Mouse (Mus musculus) ES-E14 (cell line): ENCODE results near the gene Pla1a.

Source experiments
- CHD2 ChIP-seq: IDR thresholded peaks from 2 replicates; pipeline ENCODE4 v1.6.1; 2014; ENCODE audit warnings: mild to moderate bottlenecking, low read depth, low read length, inconsistent platforms
- HCFC1 ChIP-seq: IDR thresholded peaks from 2 replicates; pipeline ENCODE4 v1.6.1; 2012; ENCODE audit warnings: low read length, inconsistent platforms, borderline replicate concordance; ENCODE audit not compliant: insufficient read depth
- MAFK ChIP-seq: IDR thresholded peaks from 2 replicates; pipeline ENCODE4 v1.6.1; 2014; ENCODE audit warnings: mild to moderate bottlenecking, low read depth, low read length, inconsistent platforms; ENCODE audit not compliant: insufficient read depth
- ZC3H11A ChIP-seq: IDR thresholded peaks from 2 replicates; pipeline ENCODE4 v1.6.1; 2012; ENCODE audit warnings: low read depth, mild to moderate bottlenecking, inconsistent platforms, low read length, borderline replicate concordance

DNA sequence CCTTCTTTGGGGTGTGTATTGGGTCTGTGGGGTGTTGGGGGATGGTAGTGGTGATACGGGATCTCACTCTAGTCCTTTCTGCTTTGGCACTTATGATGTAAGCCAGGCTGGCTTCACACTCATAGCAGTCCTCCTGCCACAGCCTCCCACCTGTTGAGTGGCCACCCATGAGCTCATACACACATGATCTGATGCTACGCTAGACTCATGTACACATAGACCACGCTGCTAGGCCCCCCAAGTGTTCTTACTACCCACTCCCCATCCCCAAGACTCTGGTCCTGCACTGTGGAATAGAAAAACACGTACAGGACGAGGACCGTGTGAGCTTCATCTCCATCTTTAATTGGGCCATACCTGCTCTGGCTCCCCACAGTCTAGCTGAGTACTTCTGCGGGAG is 63.9 kb downstream of the Pla1a start:
- no peak for TF ChIP-seq MAFK
- no peak for TF ChIP-seq CHD2
- TF ChIP-seq HCFC1, result no peak
- no peak for TF ChIP-seq ZC3H11A
